Mouse (Mus musculus): ENCODE measurements around the gene Tmem139. TPM values are rescaled to one million over a fixed set of nuclear protein-coding genes. Genes with fewer than 3 reads are reported as not detected.

Tmem139 gene
- total RNA-seq, 2 experiments from 2014 or later, result not detected

- intact Hi-C loops (cut with DNase I), result loop anchor here (2.0 to 10.0 kb wide), 5 partner anchors 57 to 661 kb away; partner anchors contain the start of genes Ephb6, Fam131b and Zyx
- DNase-seq, result no peak
Observed at GRCm38 (mm10) chr6:42265391-42266330, 3.9 kb downstream of the Tmem139 start.

- intact Hi-C loops (cut with DNase I), result no loop called here
- no peak for DNase-seq
Observed at GRCm38 (mm10) chr6:42270817-42271216, 9.0 kb downstream of the Tmem139 start.

GRCm38 (mm10) chr6:42276151-42276550 lies 14.4 kb downstream of the Tmem139 start:
- intact Hi-C loops (cut with DNase I), result no loop called here
- DNase-seq, result no peak

- intact Hi-C loops (cut with DNase I), result no loop called here
- peak; percentile 47 to 64 for DNase-seq
Observed at GRCm38 (mm10) chr6:42282865-42283528, 21.2 kb downstream of the Tmem139 start.

- intact Hi-C loops (cut with DNase I), result no loop called here
- DNase-seq, result peak in 1 of 2 experiments; percentile 20
Observed at GRCm38 (mm10) chr6:42286448-42286847, 24.7 kb downstream of the Tmem139 start, which contains the start of gene Clcn1. Gene Clcn1, plus strand, starts transcription at chr6:42286685.

GRCm38 (mm10) chr6:42287562-42287961 lies 25.8 kb downstream of the Tmem139 start:
- no peak for DNase-seq
- intact Hi-C loops (cut with DNase I), result no loop called here

- no peak for DNase-seq
- intact Hi-C loops (cut with DNase I), result no loop called here
Observed at GRCm38 (mm10) chr6:42293327-42293726, 31.6 kb downstream of the Tmem139 start.

GRCm38 (mm10) chr6:42295549-42296094 lies 33.9 kb downstream of the Tmem139 start:
- no peak for DNase-seq
- intact Hi-C loops (cut with DNase I), result no loop called here

- intact Hi-C loops (cut with DNase I), result no loop called here
Observed at GRCm38 (mm10) chr6:42299362-42299761, 37.6 kb downstream of the Tmem139 start.

GRCm38 (mm10) chr6:42309816-42310378 lies 48.1 kb downstream of the Tmem139 start:
- DNase-seq, result peak; percentile 17 to 22
- intact Hi-C loops (cut with DNase I), result no loop called here

More at GRCm38 (mm10) chr6:42299362-42299761, 37.6 kb downstream of the Tmem139 start:
- no peak for DNase-seq

- intact Hi-C loops (cut with DNase I), result no loop called here
Observed at GRCm38 (mm10) chr6:42310427-42311053, 48.8 kb downstream of the Tmem139 start.

More at GRCm38 (mm10) chr6:42310427-42311053, 48.8 kb downstream of the Tmem139 start:
- no peak for DNase-seq

Other genes starting within 250 kb of the Tmem139 start
- gene Sva, start 223.6 kb upstream of the Tmem139 start, total RNA-seq (2021), result not detected
- not detected for gene Tas2r139, start 121.0 kb upstream of the Tmem139 start, total RNA-seq (2021)
- not detected for gene Tas2r144, start 46.6 kb upstream of the Tmem139 start, total RNA-seq (2021)
- 10 to 100 TPM; 29.3 to 32.6 TPM for gene Gstk1, start 16.0 kb upstream of the Tmem139 start, total RNA-seq (2021)
- 10 to 100 TPM; 19.6 to 31.8 TPM for gene Casp2, start 3.0 kb downstream of the Tmem139 start, total RNA-seq (2021)
- gene Clcn1, start 24.7 kb downstream of the Tmem139 start, total RNA-seq (2021), result 1 to 10 TPM; 1.3 to 1.9 TPM
- gene Fam131b, start 62.7 kb downstream of the Tmem139 start, total RNA-seq (2021), result 1 to 10 TPM; 1.2 to 1.6 TPM
- 100 to 1,000 TPM; 104 to 121 TPM for gene Zyx, start 87.7 kb downstream of the Tmem139 start, total RNA-seq (2021)
- gene Epha1, start 111.3 kb downstream of the Tmem139 start, total RNA-seq (2021), result under 1 TPM; 0.60 to 0.72 TPM
- not detected for gene Tas2r143, start 138.3 kb downstream of the Tmem139 start, total RNA-seq (2021)
- under 1 TPM; 0.25 to 0.31 TPM for gene Tas2r135, start 143.5 kb downstream of the Tmem139 start, total RNA-seq (2021)
- not detected for gene Tas2r126, start 172.6 kb downstream of the Tmem139 start, total RNA-seq (2021)
- gene Olfr458, start 203.2 kb downstream of the Tmem139 start, total RNA-seq (2021), result not detected
- gene Olfr457, start 214.4 kb downstream of the Tmem139 start, total RNA-seq (2021), result not detected
- not detected for gene Olfr456, start 225.2 kb downstream of the Tmem139 start, total RNA-seq (2021)